Comparison of ENCODE assay signal across 17 mouse cellular contexts in genomic region chr13:29119357-29119756, GRCm38 (mm10).
DNase-seq lines count a peak whose midpoint lies in the region; TF ChIP-seq lines count a peak whose summit lies in the region.
"Had no signal": no experiment of that assay in that cellular context is flagged by ENCODE, and none has a peak within 500 bp of the region (broad histone marks: within the 10 kb centered on the region; RNA-seq: fewer than 3 reads in every experiment).

No protein-coding gene starts in this region.

- WGBS in midbrain, embryonic 10.5 days, result 88% methylated on average over 1 of the region's 1 CpGs

- H3K9me3 ChIP-seq in MEL (replicated peaks; ENCODE audit: insufficient read depth, low read length), result no peaks in the 10 kb centered on the region
- no peaks in the 10 kb centered on the region for H3K9me3 ChIP-seq in midbrain, embryonic 10.5 days (replicated peaks)
- H3K9me3 ChIP-seq: heart, embryonic 13.5 days; limb, embryonic 12.5 days had no signal

- no peak for TF ChIP-seq CTCF in left cerebral cortex, adult 2 months (IDR thresholded peaks at IDR 0.05)
- no peak for TF ChIP-seq CTCF in MEL (IDR thresholded peaks at IDR 0.05 in 2 of 3, conservative IDR thresholded peaks at IDR 0.05 in 1 of 3; ENCODE audit: control insufficient read depth in 1 of 3, insufficient read depth in 1 of 3, low read depth in 2 of 3, low read length in 3 of 3, poor library complexity in 1 of 3, severe bottlenecking in 1 of 3)

- TF ChIP-seq RAD21 in MEL (IDR thresholded peaks at IDR 0.05; ENCODE audit: low read depth, low read length), result no peak

- no peaks in the 10 kb centered on the region for H3K27me3 ChIP-seq in MEL (ENCODE audit: control insufficient read depth in 1 of 2, insufficient read depth in 2 of 2, low read length in 2 of 2)
- H3K27me3 ChIP-seq in midbrain, embryonic 10.5 days (ENCODE audit: low read depth, poor library complexity, severe bottlenecking), result no peaks in the 10 kb centered on the region
- H3K27me3 ChIP-seq: heart, embryonic 13.5 days; limb, embryonic 12.5 days had no signal

- peaks cover 0 to 3% of the 10 kb centered on the region in 2 experiments; a peak in 1 of 4 replicates for H3K36me3 ChIP-seq in MEL (ENCODE audit: control insufficient read depth in 1 of 2, insufficient read depth in 2 of 2, low read length in 2 of 2)
- H3K36me3 ChIP-seq in midbrain, embryonic 10.5 days, result no peaks in the 10 kb centered on the region
- H3K36me3 ChIP-seq: heart, embryonic 13.5 days; limb, embryonic 12.5 days had no signal

- TF ChIP-seq EP300 in MEL (IDR thresholded peaks at IDR 0.05; ENCODE audit: low read depth in 1 of 2, low read length in 2 of 2), result no peak

- peak; percentile 15 for DNase-seq in gastrocnemius, postnatal 14 days
- no peak for DNase-seq in gastrocnemius, postnatal 10 days
- peak; percentile 9 to 19 for DNase-seq in left cerebral cortex, adult 18-20 months (ENCODE audit: low spot score in 2 of 2)
- no peak for DNase-seq in left cerebral cortex, adult 2 months (ENCODE audit: extremely low spot score in 1 of 2, low spot score in 2 of 2)
- peak; percentile 50 for DNase-seq in MEL (ENCODE audit: low read depth, low spot score)
- peak; percentile 75 for DNase-seq in brain, adult 2 months (ENCODE audit: low read depth, low spot score)
- DNase-seq in kidney, adult 9 months, result no peak
- no peak for DNase-seq in midbrain, embryonic 10.5 days (ENCODE audit: low spot score)
- DNase-seq: cerebellum, adult 2 months; kidney, adult 18-20 months; kidney, postnatal 10 days; liver, postnatal 0 days had no signal

- no peaks in the 10 kb centered on the region for H3K79me2 ChIP-seq in MEL (ENCODE audit: control insufficient read depth, insufficient read depth, low read length, poor library complexity)

- H3K27ac ChIP-seq in left cerebral cortex, adult 2 months, result no peak overlapping the region
- no peak overlapping the region for H3K27ac ChIP-seq in MEL (ENCODE audit: control insufficient read depth, low read depth, low read length)
- no peak overlapping the region for H3K27ac ChIP-seq in midbrain, embryonic 10.5 days (replicated peaks)
- H3K27ac ChIP-seq: heart, embryonic 13.5 days; hindbrain, embryonic 14.5 days; layer of hippocampus, adult 2 months; limb, embryonic 12.5 days; macrophage had no signal

- no peak for TF ChIP-seq POLR2A in MEL (IDR thresholded peaks at IDR 0.05; ENCODE audit: control insufficient read depth in 1 of 2, insufficient read depth in 1 of 2, low read depth in 1 of 2, low read length in 2 of 2, poor library complexity in 1 of 2)

- intact Hi-C loops in gastrocnemius, postnatal 14 days (cut with DNase I; ENCODE audit: low total_unique reads), result no loop called here
- intact Hi-C loops in left cerebral cortex, adult 2 months (cut with DNase I), result no loop called here

- H3K4me3 ChIP-seq in left cerebral cortex, adult 2 months, result no peak overlapping the region
- H3K4me3 ChIP-seq in MEL (ENCODE audit: control insufficient read depth in 1 of 2, insufficient read depth in 1 of 2, low read depth in 2 of 2, low read length in 2 of 2), result no peak overlapping the region
- no peak overlapping the region for H3K4me3 ChIP-seq in midbrain, embryonic 10.5 days
- H3K4me3 ChIP-seq: heart, embryonic 13.5 days; layer of hippocampus, adult 2 months; limb, embryonic 12.5 days had no signal

- H3K9ac ChIP-seq in MEL (ENCODE audit: control insufficient read depth, low read depth, low read length, poor library complexity, severe bottlenecking), result no peak overlapping the region
- H3K9ac ChIP-seq: heart, embryonic 13.5 days; hindbrain, embryonic 14.5 days; limb, embryonic 12.5 days; liver, postnatal 0 days had no signal

- no peaks in the 10 kb centered on the region for H3K4me1 ChIP-seq in MEL (ENCODE audit: control insufficient read depth in 1 of 2, insufficient read depth in 2 of 2, low read length in 2 of 2)
- no peaks in the 10 kb centered on the region for H3K4me1 ChIP-seq in midbrain, embryonic 10.5 days
- H3K4me1 ChIP-seq: limb, embryonic 12.5 days had no signal

TF ChIP-seq in MEL, 35 proteins besides CTCF, POLR2A, EP300 and RAD21:
- TF ChIP-seq KAT2A (conservative IDR thresholded peaks at IDR 0.05; ENCODE audit: low read depth, low read length) (no peak), TBP (IDR thresholded peaks at IDR 0.05; ENCODE audit: low read depth, low read length) (peak; percentile 89)

Comparison
In these comparisons a context has a peak if more than half of its experiments do, and no peak if none do; other contexts are left out.
1. DNase-seq: peak in gastrocnemius, postnatal 14 days (single experiment), left cerebral cortex, adult 18-20 months (2 of 2), MEL (single experiment) and brain, adult 2 months (single experiment); none in gastrocnemius, postnatal 10 days (single experiment), left cerebral cortex, adult 2 months (0 of 2), kidney, adult 9 months (single experiment) and midbrain, embryonic 10.5 days (single experiment).